Comparison of ENCODE assay signal across 22 mouse cellular contexts in the genomic region with DNA sequence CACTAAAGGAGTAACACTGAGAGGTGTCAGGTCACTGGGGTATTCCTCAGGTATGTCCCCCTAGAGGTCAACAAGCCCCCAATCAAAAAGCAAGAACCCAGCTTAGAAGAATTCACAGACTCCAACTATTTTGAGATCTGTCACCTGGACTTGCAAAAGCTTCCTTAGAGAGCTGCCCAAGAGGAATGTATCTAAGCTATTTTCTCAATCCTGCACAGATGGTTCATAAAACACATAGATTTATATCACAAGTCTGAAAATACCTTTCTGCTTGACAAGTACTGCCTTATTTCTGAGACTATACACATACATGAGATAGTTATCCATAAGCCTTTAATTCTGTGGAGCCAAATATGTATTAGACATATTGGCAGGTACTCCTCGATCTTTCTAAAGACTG.
"Had no signal": no experiment of that assay in that cellular context is flagged by ENCODE, and none has a peak within 500 bp of the region (broad histone marks: within the 10 kb centered on the region; RNA-seq: fewer than 3 reads in every experiment).

No protein-coding gene starts in this region.

- H3K36me3 ChIP-seq: limb, embryonic 12.5 days; limb, embryonic 15.5 days; midbrain, embryonic 12.5 days; midbrain, embryonic 15.5 days; neural tube, embryonic 12.5 days; neural tube, embryonic 15.5 days had no signal

- DNase-seq: kidney, adult 2 months; kidney, postnatal 25 days; left cerebral cortex, postnatal 4 days; liver, postnatal 0 days; lung, embryonic 14.5 days; right cerebral cortex, adult 18-20 months; right cerebral cortex, postnatal 14 days; thymus, adult 2 months; thymus, postnatal 14 days; thymus, postnatal 4 days had no signal

- H3K9ac ChIP-seq: limb, embryonic 12.5 days; limb, embryonic 15.5 days; liver, embryonic 14.5 days; liver, postnatal 0 days; lung, embryonic 14.5 days; midbrain, embryonic 12.5 days; midbrain, embryonic 15.5 days; neural tube, embryonic 12.5 days; neural tube, embryonic 15.5 days had no signal

- H3K27me3 ChIP-seq: limb, embryonic 12.5 days; limb, embryonic 15.5 days; midbrain, embryonic 12.5 days; midbrain, embryonic 15.5 days; neural tube, embryonic 12.5 days; neural tube, embryonic 15.5 days had no signal

- H3K4me3 ChIP-seq: layer of hippocampus, adult 2 months; limb, embryonic 12.5 days; limb, embryonic 15.5 days; midbrain, embryonic 12.5 days; midbrain, embryonic 15.5 days; neural tube, embryonic 12.5 days; neural tube, embryonic 15.5 days had no signal

- H3K9me3 ChIP-seq: limb, embryonic 12.5 days; limb, embryonic 15.5 days; midbrain, embryonic 12.5 days; midbrain, embryonic 15.5 days; neural tube, embryonic 12.5 days; neural tube, embryonic 15.5 days had no signal

- H3K27ac ChIP-seq: kidney, postnatal 0 days; layer of hippocampus, adult 2 months; limb, embryonic 12.5 days; limb, embryonic 15.5 days; liver, embryonic 14.5 days; macrophage; midbrain, embryonic 12.5 days; midbrain, embryonic 15.5 days; neural tube, embryonic 12.5 days; neural tube, embryonic 15.5 days had no signal

- H3K4me2 ChIP-seq: limb, embryonic 12.5 days; limb, embryonic 15.5 days; liver, embryonic 11.5 days; lung, embryonic 14.5 days; midbrain, embryonic 12.5 days; midbrain, embryonic 15.5 days; neural tube, embryonic 12.5 days; neural tube, embryonic 15.5 days had no signal

- ATAC-seq: liver, postnatal 0 days; lung, postnatal 0 days; midbrain, embryonic 15.5 days had no signal

- H3K4me1 ChIP-seq: limb, embryonic 12.5 days; limb, embryonic 15.5 days; midbrain, embryonic 12.5 days; midbrain, embryonic 15.5 days; neural tube, embryonic 12.5 days; neural tube, embryonic 15.5 days had no signal
